Mouse (Mus musculus) bone marrow macrophage, adult 2 months (primary cell): ENCODE measurements at regions not wholly inside any gene's neighbourhood (a gene's known extent, or its start where the extent isn't known, plus 50 kb on each side); places are given as distances from the start of the nearest gene placed in this dataset.

Experiments used
- CTCF ChIP-seq: IDR thresholded peaks from 2 replicates; pipeline ENCODE4 v1.5.1; 2012; ENCODE audit warnings: low read depth, mild to moderate bottlenecking, low read length, moderate library complexity
- POLR2A ChIP-seq: IDR thresholded peaks from 2 replicates; pipeline ENCODE4 v1.6.1; 2012; ENCODE audit warnings: mild to moderate bottlenecking, low read depth, low read length, borderline replicate concordance

GRCm38 (mm10) chr4:48734854-48735564 lies 71.7 kb downstream of the Cavin4 start:
- TF ChIP-seq CTCF (no peak), POLR2A (no peak)
